Mouse (Mus musculus): Measurements from ENCODE around the gene Kcnma1.

GRCm38 (mm10) chr14:23418955-23419354 is 595.3 kb downstream of the Kcnma1 start:
- no peak for TF ChIP-seq CTCF (IDR thresholded peaks at IDR 0.05)
- no peak for TF ChIP-seq EP300 (IDR thresholded peaks at IDR 0.05)

Data from lung, postnatal 0 days (tissue).